Mouse (Mus musculus): ENCODE results near the gene Atp5h. TPM values are rescaled to one million over a fixed set of nuclear protein-coding genes. Genes with fewer than 3 reads are reported as not detected.
A peak's percentile ranks its signal among the peaks of the same experiment; 100 is the strongest.
"Not testable (repeated sequence)": the region's sequence is repeated elsewhere in the genome, so short reads cannot be mapped to it uniquely, and the experiment has no call there.

Gene Atp5h
- total RNA-seq, 4 experiments from 2014 or later, result 439 to 484 (median 473) TPM

GRCm38 (mm10) chr11:115400126-115400525 lies 19.6 kb downstream of the Atp5h start:
- DNase-seq (ENCODE audit: low spot score in 2 of 2), result no peak

- no peak for DNase-seq (ENCODE audit: low spot score in 2 of 2)
Measured at GRCm38 (mm10) chr11:115398085-115398484, 21.7 kb downstream of the Atp5h start.

- DNase-seq (ENCODE audit: low spot score in 2 of 2), result no peak
Measured at GRCm38 (mm10) chr11:115393721-115394325, 25.9 kb downstream of the Atp5h start.

- no peak for DNase-seq (ENCODE audit: low spot score in 2 of 2)
Measured at GRCm38 (mm10) chr11:115391358-115391757, 28.4 kb downstream of the Atp5h start.

GRCm38 (mm10) chr11:115386859-115387258 lies 32.9 kb downstream of the Atp5h start:
- not testable (repeated sequence) for DNase-seq (ENCODE audit: low spot score in 2 of 2)

GRCm38 (mm10) chr11:115384587-115384986 lies 35.2 kb downstream of the Atp5h start:
- no peak for DNase-seq (ENCODE audit: low spot score in 2 of 2)

- peak in 1 of 2 experiments; percentile 59 for DNase-seq (ENCODE audit: low spot score in 2 of 2)
Measured at GRCm38 (mm10) chr11:115383701-115384474, 35.9 kb downstream of the Atp5h start.

- no peak for DNase-seq (ENCODE audit: low spot score in 2 of 2)
Measured at GRCm38 (mm10) chr11:115382891-115383290, 36.9 kb downstream of the Atp5h start.

GRCm38 (mm10) chr11:115381743-115382539 lies 37.8 kb downstream of the Atp5h start, which contains the start of gene Cdr2l:
Gene Cdr2l, plus strand, starts transcription at chr11:115381916.
- peak; percentile 72 to 82 for DNase-seq (ENCODE audit: low spot score in 2 of 2)

GRCm38 (mm10) chr11:115381276-115381675 lies 38.5 kb downstream of the Atp5h start:
- no peak for DNase-seq (ENCODE audit: low spot score in 2 of 2)

- DNase-seq (ENCODE audit: low spot score in 2 of 2), result no peak
Measured at GRCm38 (mm10) chr11:115377854-115378253, 41.9 kb downstream of the Atp5h start.

GRCm38 (mm10) chr11:115377254-115377653 lies 42.5 kb downstream of the Atp5h start:
- no peak for DNase-seq (ENCODE audit: low spot score in 2 of 2)

GRCm38 (mm10) chr11:115376722-115377121 lies 43.0 kb downstream of the Atp5h start:
- no peak for DNase-seq (ENCODE audit: low spot score in 2 of 2)

GRCm38 (mm10) chr11:115374695-115375425 lies 44.9 kb downstream of the Atp5h start:
- DNase-seq (ENCODE audit: low spot score in 2 of 2), result peak in 1 of 2 experiments; percentile 76

- peak; percentile 81 to 84 for DNase-seq (ENCODE audit: low spot score in 2 of 2)
Measured at GRCm38 (mm10) chr11:115373805-115374694, 45.7 kb downstream of the Atp5h start.

- DNase-seq (ENCODE audit: low spot score in 2 of 2), result no peak
Measured at GRCm38 (mm10) chr11:115372737-115373136, 47.0 kb downstream of the Atp5h start.

GRCm38 (mm10) chr11:115372015-115372414 lies 47.7 kb downstream of the Atp5h start:
- no peak for DNase-seq (ENCODE audit: low spot score in 2 of 2)

GRCm38 (mm10) chr11:115371354-115371753 lies 48.4 kb downstream of the Atp5h start:
- DNase-seq (ENCODE audit: low spot score in 2 of 2), result no peak

- DNase-seq (ENCODE audit: low spot score in 2 of 2), result no peak
Measured at GRCm38 (mm10) chr11:115370368-115370767, 49.4 kb downstream of the Atp5h start.

- peak; percentile 76 to 85 for DNase-seq (ENCODE audit: low spot score in 2 of 2)
Measured at GRCm38 (mm10) chr11:115367395-115367944, 52.3 kb downstream of the Atp5h start, which contains the start of gene Hid1. Gene Hid1, minus strand, starts transcription at chr11:115367756.

Data from left cerebral cortex, adult 8-10 months (tissue).